Mouse (Mus musculus) liver, embryonic 14.5 days (tissue): ENCODE data around the gene Crot. TPM values are rescaled to one million over a fixed set of nuclear protein-coding genes. Genes with fewer than 3 reads are reported as not detected.

Experiments
- ATAC-seq: fragments of 200-750 bp; cut with Nextera tagmentation; 2 replicates; pipeline ENCODE4 v1.8.0; 2017; ENCODE audit warnings: moderate number of reproducible peaks, mild to moderate bottlenecking, moderate library complexity; ENCODE audit not compliant: insufficient read depth
- DNase-seq, 3 experiments: peaks; one replicate each; pipeline ENCODE4 v3.0.0-alpha.2; 2012 to 2013; ENCODE audit warnings: low read depth in 3 of 3, low spot score in 3 of 3
- H3K27ac ChIP-seq: fragments of 300-500 bp; sonication (generic); 2 replicates; pipeline ENCODE4 v1.5.1; 2014; ENCODE audit warnings: moderate library complexity, mild to moderate bottlenecking, control low read depth, inconsistent platforms
- H3K27me3 ChIP-seq: fragments of 300-500 bp; sonication (generic); 2 replicates; pipeline ENCODE4 v1.6.1; 2014; ENCODE audit warnings: mild to moderate bottlenecking, low read length, moderate library complexity; ENCODE audit not compliant: control insufficient read depth, insufficient read depth
- H3K36me3 ChIP-seq: fragments of 300-500 bp; sonication (generic); replicated peaks from 2 replicates; pipeline ENCODE4 v1.6.1; 2014; ENCODE audit warnings: low read depth; ENCODE audit not compliant: control insufficient read depth, insufficient read depth
- H3K4me1 ChIP-seq, 2 experiments: fragments of 200-500 bp in 1 of 2; fragments of 300-500 bp in 1 of 2; sonication (generic) in 1 of 2; replicated peaks; 2 replicates each; pipeline ENCODE4 v1.6.1; 2012 to 2014; ENCODE audit warnings: antibody characterized with exemption in 1 of 2, inconsistent platforms in 1 of 2, low read length in 1 of 2; ENCODE audit not compliant: control insufficient read depth in 2 of 2, insufficient read depth in 2 of 2
- H3K4me2 ChIP-seq: fragments of 300-500 bp; sonication (generic); 2 replicates; pipeline ENCODE4 v1.6.1; 2014; ENCODE audit warnings: low read depth, mild to moderate bottlenecking, control low read depth, moderate library complexity
- H3K4me3 ChIP-seq, 2 experiments: fragments of 200-500 bp in 1 of 2; fragments of 300-500 bp in 1 of 2; sonication (generic) in 1 of 2; 2 replicates each; pipeline ENCODE4 v1.5.1; 2012 to 2014; ENCODE audit warnings: low read depth in 2 of 2, low read length in 2 of 2, mild to moderate bottlenecking in 2 of 2, control low read depth in 1 of 2, inconsistent platforms in 1 of 2, moderate library complexity in 1 of 2; ENCODE audit not compliant: insufficient read depth in 1 of 2
- H3K9ac ChIP-seq: fragments of 300-500 bp; sonication (generic); replicated peaks from 2 replicates; pipeline ENCODE4 v1.6.1; 2014; ENCODE audit warnings: mild to moderate bottlenecking, control low read depth, moderate library complexity
- H3K9me3 ChIP-seq: fragments of 300-500 bp; sonication (generic); 2 replicates; pipeline ENCODE4 v1.6.1; 2016; ENCODE audit warnings: low read length, mixed read lengths; ENCODE audit not compliant: control insufficient read depth
- CTCF ChIP-seq: IDR thresholded peaks from 2 replicates; pipeline ENCODE4 v1.5.1; 2016; ENCODE audit warnings: antibody characterized with exemption, low read depth, control low read depth
- EP300 ChIP-seq: IDR thresholded peaks from 2 replicates; pipeline ENCODE4 v1.6.1; 2016; ENCODE audit warnings: antibody characterized with exemption, low read depth
- WGBS: fragments of 180-500 bp; shearing (Covaris S2); extraction: QIAGEN DNeasy Blood & Tissue Kit; methylation state at CpG from one replicate; pipeline ENCODE4 v1.1.7; 2014; ENCODE audit not compliant: insufficient replicate concordance; 5-methylcytosine and 5-hydroxymethylcytosine counted together
- polyA plus RNA-seq, 2 experiments: library from polyadenylated mRNA; depleted of rRNA in 1 of 2; stranded (reverse) in 1 of 2; unstranded in 1 of 2; fragments of >200 nt; fragmentation: Nextera tagmentation in 1 of 2; extraction: Ambion mirVana in 1 of 2; gene quantifications; 2 replicates each; pipeline versions ENCODE4 v1.2.1 to v1.2.3; 2012 to 2014

Crot gene
- polyA plus RNA-seq, 2 experiments = 19.7 to 51.6 TPM

GRCm38 (mm10) chr5:9042721-9043416 lies 45.7 kb upstream of the Crot start:
- Histone ChIP-seq H3K27me3 (no peaks in the 10 kb centered on the region), H3K9ac (no peak overlapping the region), H3K4me3 (no peak overlapping the region), H3K27ac (no peak overlapping the region), H3K4me2 (no peak overlapping the region), H3K9me3 (no peaks in the 10 kb centered on the region), H3K4me1 (peaks cover 0 to 15% of the 10 kb centered on the region in 2 experiments; a peak in 2 of 4 replicates), H3K36me3 (no peaks in the 10 kb centered on the region)
- TF ChIP-seq EP300 (no peak), CTCF (no peak)
- 64% methylated on average over 10 of the region's 10 CpGs for WGBS
- DNase-seq = no peak
- ATAC-seq = no peak

GRCm38 (mm10) chr5:9040665-9041215 lies 43.6 kb upstream of the Crot start:
- H3K4me3 ChIP-seq = no peak overlapping the region
- H3K27ac ChIP-seq = no peak overlapping the region
- H3K9me3 ChIP-seq = no peaks in the 10 kb centered on the region
- H3K4me1 ChIP-seq = peaks cover 0 to 15% of the 10 kb centered on the region in 2 experiments; a peak in 2 of 4 replicates
- H3K4me2 ChIP-seq = no peak overlapping the region
- no peaks in the 10 kb centered on the region for H3K36me3 ChIP-seq
- TF ChIP-seq CTCF (no peak), EP300 (no peak)
- peak in 2 of 3 experiments; percentile 14 to 39 for DNase-seq
- peak; percentile 71; the same call in 1 of the 2 replicates for ATAC-seq
- H3K27me3 ChIP-seq = no peaks in the 10 kb centered on the region
- H3K9ac ChIP-seq = no peak overlapping the region
- 52% methylated on average over 3 of the region's 3 CpGs for WGBS

- no peaks in the 10 kb centered on the region for H3K27me3 ChIP-seq
- WGBS = 60% methylated on average over 7 of the region's 7 CpGs
- H3K36me3 ChIP-seq = no peaks in the 10 kb centered on the region
- no peak for DNase-seq
- peaks cover 0 to 15% of the 10 kb centered on the region in 2 experiments; a peak in 2 of 4 replicates for H3K4me1 ChIP-seq
- ATAC-seq = no peak
- TF ChIP-seq CTCF = no peak
- no peak for TF ChIP-seq EP300
- no peak overlapping the region for H3K27ac ChIP-seq
- H3K9ac ChIP-seq = no peak overlapping the region
- H3K4me3 ChIP-seq = no peak overlapping the region
- no peaks in the 10 kb centered on the region for H3K9me3 ChIP-seq
- H3K4me2 ChIP-seq = no peak overlapping the region
Observed at GRCm38 (mm10) chr5:9039978-9040377, 42.9 kb upstream of the Crot start.

- ATAC-seq = no peak
- TF ChIP-seq EP300 (no peak), CTCF (no peak)
- DNase-seq = no peak
- H3K4me1 ChIP-seq = peaks cover 0 to 12% of the 10 kb centered on the region in 2 experiments; a peak in 2 of 4 replicates
- H3K9ac ChIP-seq = no peak overlapping the region
- 39% methylated on average over 4 of the region's 4 CpGs for WGBS
- no peak overlapping the region for H3K4me2 ChIP-seq
- no peaks in the 10 kb centered on the region for H3K36me3 ChIP-seq
- H3K4me3 ChIP-seq = no peak overlapping the region
- H3K9me3 ChIP-seq = no peaks in the 10 kb centered on the region
- H3K27me3 ChIP-seq = no peaks in the 10 kb centered on the region
- no peak overlapping the region for H3K27ac ChIP-seq
Observed at GRCm38 (mm10) chr5:9037292-9037691, 40.2 kb upstream of the Crot start.

- Histone ChIP-seq H3K36me3 (no peaks in the 10 kb centered on the region), H3K4me2 (no peak overlapping the region), H3K4me3 (no peak overlapping the region), H3K9ac (no peak overlapping the region), H3K27ac (no peak overlapping the region), H3K27me3 (no peaks in the 10 kb centered on the region), H3K9me3 (no peaks in the 10 kb centered on the region), H3K4me1 (peaks cover 0 to 8% of the 10 kb centered on the region in 2 experiments; a peak in 2 of 4 replicates)
- no peak for DNase-seq
- TF ChIP-seq CTCF = no peak
- TF ChIP-seq EP300 = no peak
- WGBS = 70% methylated on average over 4 of the region's 4 CpGs
- ATAC-seq = no peak
Observed at GRCm38 (mm10) chr5:9035457-9035856, 38.3 kb upstream of the Crot start.
